Mouse (Mus musculus) T-cell, adult 66 days (primary cell): ENCODE results near the gene Olfr907. TPM values are rescaled to one million over a fixed set of nuclear protein-coding genes. Genes with fewer than 3 reads are reported as not detected.

Experiments used
- total RNA-seq, 2 experiments: library from RNA; stranded (reverse); gene quantifications; 3 replicates in 1 of 2; 4 replicates in 1 of 2; pipeline ENCODE4 v1.2.4; 2023

The Olfr907 gene
- total RNA-seq = not detected

DNA sequence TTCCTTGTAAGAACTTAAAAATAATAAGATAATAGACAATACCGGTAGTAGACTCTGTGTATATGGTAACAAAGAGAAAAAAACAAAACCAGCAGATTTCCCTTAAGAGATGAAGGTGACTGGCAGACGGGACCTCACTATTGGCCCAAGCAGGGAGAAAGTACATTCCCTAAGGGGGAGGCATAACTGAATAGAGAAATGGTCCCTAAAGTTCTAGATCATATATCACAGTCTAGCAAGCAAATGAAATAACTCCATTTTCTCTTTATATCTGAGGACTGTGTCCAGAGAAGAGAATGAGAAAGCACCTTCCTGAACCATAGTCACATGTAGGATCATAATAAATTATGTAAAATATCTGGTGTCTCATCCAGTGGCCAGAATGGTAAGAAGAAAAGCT, at the start of gene Olfr907:
Gene Olfr907, plus strand, starts transcription at position 301 of the 400 bp plus-strand sequence.

DNA sequence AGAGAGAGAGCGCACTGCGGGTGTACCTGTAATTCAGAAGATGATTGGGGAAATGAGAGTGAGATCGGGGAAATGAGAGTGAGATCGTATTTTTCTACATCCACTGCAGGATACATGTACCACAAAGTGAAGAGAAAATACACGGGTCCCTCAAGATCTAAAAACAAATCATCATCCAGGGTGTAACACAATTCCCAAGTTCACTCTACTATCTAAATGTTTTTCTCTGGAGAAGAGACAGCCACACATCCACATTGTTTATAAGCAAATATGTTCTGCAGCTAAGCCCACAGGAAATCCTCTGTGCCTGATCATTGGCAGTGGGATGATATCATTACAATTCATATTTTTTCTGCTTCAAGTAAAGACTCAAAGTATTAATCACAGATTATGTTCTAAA, 48.2 kb upstream of the Olfr907 start, which contains the start of gene Olfr902:
Gene Olfr902, plus strand, starts transcription at position 301 of the 400 bp plus-strand sequence.

DNA sequence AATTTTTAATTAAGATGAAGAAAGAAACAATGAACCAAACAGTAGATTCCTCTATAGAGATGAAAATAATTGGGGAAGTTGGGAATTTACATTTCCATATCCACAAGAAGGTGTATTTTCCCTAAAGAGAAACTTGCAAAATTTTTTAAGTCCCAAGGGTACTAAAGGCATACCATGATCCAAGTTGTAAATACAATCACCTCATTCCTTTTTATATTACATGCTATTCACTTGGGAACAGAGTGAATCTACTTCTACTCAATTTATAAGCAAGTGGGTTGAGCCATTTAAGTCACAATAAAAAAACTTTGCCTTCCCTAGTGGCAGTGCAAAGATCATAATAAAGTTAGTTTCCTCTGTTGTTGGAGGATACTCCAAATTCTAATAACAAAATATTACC, 32.8 kb upstream of the Olfr907 start, which contains the start of gene Olfr904:
Gene Olfr904, plus strand, starts transcription at position 301 of the 400 bp plus-strand sequence.

DNA sequence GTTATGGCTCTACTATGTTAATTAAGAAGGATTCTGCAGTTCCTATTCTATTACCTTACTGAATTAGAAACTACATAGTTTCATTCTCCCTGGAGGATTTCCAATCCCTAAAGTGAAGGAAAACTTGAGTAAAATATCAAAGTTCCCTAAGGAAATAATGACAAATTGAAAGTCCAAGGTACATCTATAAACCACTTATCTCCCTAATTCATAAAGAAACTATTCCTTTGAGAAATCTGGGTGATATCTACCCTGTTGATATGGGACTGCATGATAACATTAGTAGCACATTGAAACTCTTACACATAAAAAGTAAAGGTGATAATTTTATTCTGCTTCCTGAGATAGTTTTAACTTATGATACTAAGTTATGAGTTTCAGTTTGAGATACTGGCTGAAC, 24.8 kb upstream of the Olfr907 start, which contains the start of gene Olfr905:
Gene Olfr905, plus strand, starts transcription at position 301 of the 400 bp plus-strand sequence.

DNA sequence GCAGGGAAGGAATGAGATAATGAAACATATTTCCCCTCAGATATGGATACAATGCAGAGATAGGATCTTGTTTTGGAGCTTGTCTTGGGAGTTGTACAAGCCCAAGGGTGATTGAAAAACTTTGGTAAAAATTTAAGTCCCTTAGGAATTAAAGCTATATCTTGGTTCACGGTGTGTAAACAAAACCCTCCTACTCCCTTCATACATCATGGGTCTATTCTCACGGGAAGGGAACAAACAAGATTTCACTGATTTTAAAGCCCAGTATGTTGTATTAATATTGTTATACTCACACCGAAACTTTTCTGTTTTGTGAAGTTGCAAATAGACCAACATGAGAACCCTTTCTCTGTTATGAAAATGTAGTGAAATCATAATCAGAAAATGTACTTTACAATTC, 8.8 kb upstream of the Olfr907 start, which contains the start of gene Olfr906:
Gene Olfr906, plus strand, starts transcription at position 301 of the 400 bp plus-strand sequence.

DNA sequence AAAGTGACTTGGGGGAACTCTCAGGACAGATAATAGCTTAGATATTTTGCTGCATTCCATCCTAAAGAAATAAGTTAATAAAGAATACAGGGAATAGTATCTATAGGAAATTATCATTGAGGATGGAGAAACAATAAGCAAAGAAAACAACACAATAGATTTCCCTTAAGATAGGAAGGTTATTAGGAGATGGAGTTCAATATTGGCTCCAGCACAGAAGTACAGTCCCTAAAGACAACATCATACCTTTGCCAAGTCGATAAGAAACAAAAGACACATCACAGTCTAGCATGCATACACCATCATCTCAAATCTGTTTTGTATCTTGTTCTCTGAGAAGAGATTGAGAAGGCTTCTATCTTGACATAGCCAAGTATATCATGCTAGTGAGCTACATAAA, 25.7 kb downstream of the Olfr907 start, which contains the start of gene Olfr911-ps1:
Gene Olfr911-ps1, plus strand, starts transcription at position 301 of the 400 bp plus-strand sequence.

DNA sequence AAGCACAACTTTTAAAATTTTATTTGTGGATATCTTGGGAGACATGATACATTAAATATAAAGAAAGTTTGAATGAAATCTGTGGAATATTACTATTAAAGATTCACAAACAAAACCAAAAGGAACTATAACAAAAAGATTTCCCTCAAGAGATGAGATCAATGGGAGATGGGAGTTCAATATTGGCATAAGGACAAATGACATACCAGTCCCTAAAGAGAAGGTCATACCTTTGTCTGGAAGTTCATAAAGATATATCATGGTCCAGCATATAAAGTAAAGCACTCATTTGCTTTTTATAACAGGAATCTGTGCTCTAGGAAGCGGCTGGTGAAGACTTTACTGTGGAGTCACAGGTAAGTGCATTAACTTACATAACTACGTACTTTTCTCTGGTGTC, 41.9 kb downstream of the Olfr907 start, which contains the start of gene Olfr910:
Gene Olfr910, plus strand, starts transcription at position 301 of the 400 bp plus-strand sequence.

Other genes with a start within 250 kb of the Olfr907 start
- gene Olfr143, start 243.0 kb upstream of the Olfr907 start, total RNA-seq = not detected
- not detected for gene Olfr895, start 227.9 kb upstream of the Olfr907 start, total RNA-seq
- gene Olfr896-ps1, start 204.7 kb upstream of the Olfr907 start, total RNA-seq = not detected
- gene Olfr25, start 166.7 kb upstream of the Olfr907 start, total RNA-seq = not detected
- not detected for gene Olfr898, start 147.4 kb upstream of the Olfr907 start, total RNA-seq
- gene Olfr250, start 128.9 kb upstream of the Olfr907 start, total RNA-seq = not detected
- not detected for gene Olfr251, start 118.7 kb upstream of the Olfr907 start, total RNA-seq
- not detected for gene Olfr147, start 94.1 kb upstream of the Olfr907 start, total RNA-seq
- not detected for gene Olfr901, start 66.3 kb upstream of the Olfr907 start, total RNA-seq
- not detected for gene Olfr902, start 48.1 kb upstream of the Olfr907 start, total RNA-seq
- not detected for gene Olfr904, start 32.7 kb upstream of the Olfr907 start, total RNA-seq
- gene Olfr905, start 24.7 kb upstream of the Olfr907 start, total RNA-seq = not detected
- gene Olfr906, start 8.7 kb upstream of the Olfr907 start, total RNA-seq = not detected
- not detected for gene Olfr911-ps1, start 25.8 kb downstream of the Olfr907 start, total RNA-seq
- gene Olfr910, start 42.0 kb downstream of the Olfr907 start, total RNA-seq = not detected
- gene Olfr912, start 84.4 kb downstream of the Olfr907 start, total RNA-seq = not detected
- not detected for gene Olfr913, start 97.0 kb downstream of the Olfr907 start, total RNA-seq
- not detected for gene Olfr914, start 109.3 kb downstream of the Olfr907 start, total RNA-seq
- not detected for gene Olfr916, start 164.1 kb downstream of the Olfr907 start, total RNA-seq
- not detected for gene Olfr917, start 170.0 kb downstream of the Olfr907 start, total RNA-seq
- not detected for gene Olfr918, start 178.8 kb downstream of the Olfr907 start, total RNA-seq
- gene Olfr919, start 207.9 kb downstream of the Olfr907 start, total RNA-seq = not detected
- 10 to 100 TPM in 1 of 2 experiments, 1 to 10 TPM in 1; 8.4 to 11.4 TPM for gene Vwa5a, start 222.5 kb downstream of the Olfr907 start, total RNA-seq